Mouse (Mus musculus): ENCODE measurements around the gene Ifnz.
"Not testable (repeated sequence)": the region's sequence is repeated elsewhere in the genome, so short reads cannot be mapped to it uniquely, and the experiment has no call there.

Gene Ifnz

DNA sequence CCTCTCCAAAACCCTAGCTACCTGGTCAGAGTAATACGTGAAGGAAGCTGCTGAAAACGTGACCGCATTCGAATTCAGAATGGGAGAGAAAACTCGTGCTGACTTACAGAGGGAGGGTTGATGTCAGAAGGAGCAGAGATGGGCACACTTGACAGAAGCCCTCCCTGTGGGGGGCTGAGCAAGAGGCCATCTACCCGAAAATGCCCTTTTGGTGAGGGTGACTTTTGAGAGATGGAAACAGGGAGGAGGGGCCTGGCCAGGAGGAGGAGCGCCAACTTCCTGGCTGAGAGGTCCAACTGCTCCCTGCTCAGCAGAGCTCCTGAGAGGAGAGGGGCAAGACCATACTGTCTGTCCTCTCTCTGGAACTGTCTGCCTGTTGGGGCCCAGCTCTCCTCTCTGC is at the start of gene Ifnz:
Gene Ifnz (plus strand): TSS at position 301 of the 400 bp plus-strand sequence.
- DNase-seq (ENCODE audit: low spot score in 2 of 2), result not testable (repeated sequence)

DNA sequence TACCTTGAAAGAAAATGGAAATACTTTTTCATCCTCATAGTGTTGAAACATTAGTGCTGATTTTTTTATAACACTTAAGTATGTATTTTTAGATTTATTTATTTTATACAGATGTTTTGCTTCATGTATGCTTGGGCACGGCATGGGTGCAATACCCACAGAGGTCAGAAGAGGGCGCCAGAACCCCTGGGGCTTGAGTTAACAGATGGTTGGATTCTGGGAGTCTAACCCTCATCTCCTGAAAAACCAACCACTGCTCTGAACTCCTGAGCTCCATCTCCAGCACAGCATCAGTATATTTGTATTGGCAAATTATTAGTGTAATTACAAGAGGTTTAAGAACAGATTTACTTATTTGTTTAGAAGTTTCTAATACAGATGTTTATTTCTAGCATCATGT is 43.5 kb upstream of the Ifnz start:
- DNase-seq (ENCODE audit: low spot score in 2 of 2), result peak; percentile 61 to 86

DNA sequence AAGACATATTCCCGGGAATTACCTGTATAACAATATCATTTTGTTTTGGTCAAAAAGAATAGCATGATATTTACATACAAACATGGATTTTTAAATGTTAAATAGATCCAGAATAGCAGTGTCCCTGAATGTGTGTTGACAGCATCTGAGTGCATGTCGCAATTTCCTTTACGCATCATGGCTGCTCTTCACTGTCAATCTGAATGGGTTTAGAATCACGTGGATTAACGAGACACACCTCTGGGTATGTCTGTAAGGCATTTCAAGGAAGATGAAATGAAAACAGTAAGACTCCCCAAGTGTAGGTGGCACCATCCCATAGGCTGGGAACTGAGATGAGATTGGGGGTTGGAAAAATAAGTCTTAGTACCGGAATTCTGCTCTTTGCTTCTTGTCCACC is 42.9 kb upstream of the Ifnz start:
- DNase-seq (ENCODE audit: low spot score in 2 of 2), result no peak

DNA sequence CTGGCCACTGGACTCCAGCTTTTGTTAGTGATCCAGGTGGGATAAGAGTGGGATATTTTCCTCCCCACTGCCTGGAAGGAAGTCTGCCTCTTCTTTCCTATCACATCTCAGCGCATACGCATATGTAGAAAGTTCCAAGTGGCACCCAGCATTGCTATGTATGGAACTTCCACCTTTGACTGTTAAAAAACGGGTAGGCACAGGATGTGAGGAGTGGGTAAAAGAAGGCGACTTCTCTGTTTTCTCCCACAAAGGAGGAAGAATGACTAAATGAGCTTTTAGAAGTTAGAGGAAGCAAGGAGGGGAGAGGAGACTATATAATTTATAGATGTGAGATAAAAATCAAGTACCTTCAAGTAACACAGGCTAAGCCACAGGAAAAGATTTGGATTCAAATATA is 40.5 kb upstream of the Ifnz start:
- DNase-seq (ENCODE audit: low spot score in 2 of 2), result no peak

DNA sequence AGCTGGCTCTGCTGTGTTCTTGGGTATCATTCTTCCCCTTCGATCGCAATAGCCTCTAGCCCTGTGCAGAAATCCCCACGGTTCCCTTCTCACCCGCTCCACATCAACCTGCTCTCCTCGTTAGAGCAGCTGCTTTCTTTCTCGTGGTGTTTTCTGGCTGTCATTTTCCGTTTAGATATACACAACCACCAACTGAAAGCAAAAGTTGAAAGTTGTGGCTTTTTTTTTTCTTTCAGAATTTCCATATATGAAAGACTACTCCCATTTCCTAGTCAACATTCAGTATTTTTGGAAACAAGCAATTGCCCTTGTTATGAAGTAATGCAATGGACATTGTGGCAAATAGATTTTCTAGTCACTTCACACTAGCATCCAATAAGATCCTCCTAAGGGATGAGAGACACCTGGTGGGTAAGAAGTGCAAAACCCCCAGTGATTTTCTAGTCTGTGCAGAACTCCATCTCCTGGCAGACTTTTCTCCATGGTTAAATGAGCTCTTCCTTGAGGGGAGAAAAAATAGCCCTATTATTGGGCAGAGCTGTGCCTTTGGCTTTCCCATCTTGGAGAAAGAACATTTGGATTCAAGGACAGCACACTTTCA is 39.1 kb upstream of the Ifnz start:
- DNase-seq (ENCODE audit: low spot score in 2 of 2), result no peak

DNA sequence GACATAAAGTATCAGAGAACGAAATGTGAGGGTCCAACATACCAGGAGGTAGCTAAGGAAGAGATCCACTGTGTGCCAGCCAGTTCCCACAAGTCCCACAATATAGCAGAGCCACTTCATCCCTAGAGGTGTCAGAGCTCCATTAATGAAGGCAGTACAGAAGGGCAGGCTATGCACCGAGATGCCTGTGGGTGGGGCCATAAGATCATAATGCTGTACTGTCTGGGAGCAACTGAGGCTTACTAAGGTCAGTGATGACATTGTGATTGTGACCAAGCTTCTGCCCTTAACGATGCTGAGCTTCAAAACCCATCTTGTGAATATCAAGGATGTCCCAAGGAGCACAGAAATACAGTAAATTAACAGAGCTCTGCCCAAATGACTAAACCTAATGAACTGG is 37.7 kb upstream of the Ifnz start:
- no peak for DNase-seq (ENCODE audit: low spot score in 2 of 2)

DNA sequence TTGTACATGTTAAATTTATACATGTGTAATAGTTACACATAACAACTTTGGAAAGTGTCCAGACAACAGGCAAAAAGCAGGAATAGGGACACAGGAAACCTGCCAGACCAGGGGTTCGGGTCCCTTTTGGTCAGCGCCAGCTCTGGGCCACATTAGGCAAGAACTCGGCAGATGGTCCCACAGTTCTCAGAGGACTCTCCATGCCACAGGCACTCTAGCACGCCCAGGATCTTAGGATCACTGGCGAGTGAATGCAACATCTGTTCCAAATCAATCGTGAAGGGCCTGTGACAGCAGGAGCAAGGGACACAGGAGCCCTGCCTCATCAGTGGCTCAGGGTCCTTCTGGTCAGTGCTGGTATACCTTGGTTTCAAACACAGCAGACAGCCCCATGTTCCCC is 32.0 kb upstream of the Ifnz start:
- no peak for DNase-seq (ENCODE audit: low spot score in 2 of 2)

DNA sequence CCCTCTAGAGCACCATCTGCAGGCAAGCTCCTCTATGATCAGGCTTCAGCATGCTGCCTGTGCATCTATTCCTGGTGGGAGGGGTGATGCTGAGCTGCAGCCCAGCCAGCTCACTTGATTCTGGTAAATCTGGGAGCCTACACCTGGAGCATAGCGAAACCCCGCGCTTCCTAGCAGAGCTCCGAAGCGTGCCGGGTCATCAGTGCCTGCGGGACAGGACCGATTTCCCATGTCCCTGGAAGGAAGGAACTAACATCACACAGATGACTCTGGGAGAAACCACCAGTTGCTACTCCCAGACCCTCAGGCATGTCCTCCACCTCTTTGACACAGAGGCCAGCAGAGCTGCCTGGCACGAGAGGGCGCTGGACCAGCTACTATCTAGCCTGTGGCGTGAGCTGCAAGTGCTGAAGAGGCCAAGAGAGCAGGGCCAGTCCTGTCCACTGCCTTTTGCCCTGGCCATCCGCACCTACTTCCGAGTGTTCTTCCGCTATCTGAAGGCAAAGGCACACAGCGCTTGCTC is 27.1 kb upstream of the Ifnz start, which contains the start of gene Gm13271:
Gene Gm13271 (plus strand): TSS at position 51 of the 523 bp plus-strand sequence.
- DNase-seq (ENCODE audit: low spot score in 2 of 2), result peak; percentile 74 to 92

DNA sequence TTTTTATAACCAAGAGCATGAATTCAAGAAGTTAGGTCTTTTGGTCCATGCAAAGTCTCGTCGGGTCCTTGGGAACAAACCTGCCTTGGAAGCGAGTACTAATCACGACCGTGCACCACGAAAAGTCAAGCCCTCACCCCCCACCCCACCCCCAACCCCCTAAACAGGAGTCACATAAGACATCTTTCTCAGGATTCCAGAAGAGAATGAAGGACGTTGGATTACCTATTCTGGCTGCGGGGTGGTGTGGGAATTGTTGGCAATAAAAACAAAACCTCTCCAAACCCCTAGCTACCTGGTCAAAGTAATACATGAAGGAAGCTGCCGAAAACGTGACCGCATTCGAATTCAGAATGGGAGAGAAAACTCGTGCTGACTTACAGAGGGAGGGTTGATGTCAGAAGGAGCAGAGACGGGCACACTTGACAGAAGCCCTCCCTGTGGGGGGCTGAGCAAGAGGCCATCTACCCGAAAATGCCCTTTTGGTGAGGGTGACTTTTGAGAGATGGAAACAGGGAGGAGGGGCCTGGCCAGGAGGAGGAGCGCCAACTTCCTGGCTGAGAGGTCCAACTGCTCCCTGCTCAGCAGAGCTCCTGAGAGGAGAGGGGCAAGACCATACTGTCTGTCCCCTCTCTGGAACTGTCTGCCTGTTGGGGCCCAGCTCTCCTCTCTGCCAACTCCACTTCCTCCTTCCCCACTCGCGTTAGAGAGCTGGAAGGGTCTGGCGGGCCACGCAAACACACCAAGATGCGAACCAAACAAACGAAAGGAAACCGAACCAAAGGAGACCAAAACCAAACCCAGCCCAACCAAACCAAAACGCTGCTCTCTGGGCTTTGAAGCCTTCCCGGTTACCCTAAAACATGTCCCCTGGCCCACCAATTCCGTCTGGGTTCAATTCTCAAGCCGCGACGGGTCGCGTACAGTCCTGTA is 25.1 kb upstream of the Ifnz start:
- peak in 1 of 2 experiments; percentile 64 for DNase-seq (ENCODE audit: low spot score in 2 of 2)

DNA sequence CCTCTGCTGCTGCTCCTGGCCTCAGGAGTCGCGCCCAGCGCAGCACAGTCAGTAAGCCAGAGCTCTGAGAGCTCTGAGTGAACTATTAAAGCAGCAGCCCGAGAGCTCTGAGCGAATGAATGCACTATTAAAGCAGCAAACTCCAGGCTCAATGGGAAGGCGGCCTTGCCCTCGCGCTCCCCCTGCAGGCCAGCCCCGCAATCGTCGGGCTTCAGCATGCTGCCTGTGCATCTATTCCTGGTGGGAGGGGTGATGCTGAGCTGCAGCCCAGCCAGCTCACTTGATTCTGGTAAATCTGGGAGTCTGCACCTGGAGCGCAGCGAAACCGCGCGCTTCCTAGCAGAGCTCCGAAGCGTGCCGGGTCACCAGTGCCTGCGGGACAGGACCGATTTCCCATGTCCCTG is 24.3 kb upstream of the Ifnz start:
- peak; percentile 82 to 95 for DNase-seq (ENCODE audit: low spot score in 2 of 2)

DNA sequence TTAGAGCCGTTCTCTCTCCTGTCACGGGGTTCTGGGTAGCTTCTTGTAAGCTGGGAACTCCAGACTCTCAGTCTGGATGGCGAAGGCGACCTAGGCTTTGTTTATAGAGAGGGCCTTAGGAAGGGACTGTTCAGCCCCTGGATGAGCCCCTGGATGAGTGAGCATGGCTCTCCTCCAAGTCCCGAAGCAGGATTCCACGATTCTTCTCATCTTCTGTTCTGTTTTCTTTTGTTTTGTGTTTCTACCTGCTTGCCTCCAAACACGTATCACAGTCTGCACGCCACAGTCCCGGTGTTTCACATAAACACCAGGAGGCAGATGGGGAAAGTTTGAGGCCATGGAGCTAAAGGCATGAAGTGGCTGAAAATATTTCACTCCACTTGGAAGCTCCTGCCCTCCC is 23.2 kb upstream of the Ifnz start:
- not testable (repeated sequence) for DNase-seq (ENCODE audit: low spot score in 2 of 2)

DNA sequence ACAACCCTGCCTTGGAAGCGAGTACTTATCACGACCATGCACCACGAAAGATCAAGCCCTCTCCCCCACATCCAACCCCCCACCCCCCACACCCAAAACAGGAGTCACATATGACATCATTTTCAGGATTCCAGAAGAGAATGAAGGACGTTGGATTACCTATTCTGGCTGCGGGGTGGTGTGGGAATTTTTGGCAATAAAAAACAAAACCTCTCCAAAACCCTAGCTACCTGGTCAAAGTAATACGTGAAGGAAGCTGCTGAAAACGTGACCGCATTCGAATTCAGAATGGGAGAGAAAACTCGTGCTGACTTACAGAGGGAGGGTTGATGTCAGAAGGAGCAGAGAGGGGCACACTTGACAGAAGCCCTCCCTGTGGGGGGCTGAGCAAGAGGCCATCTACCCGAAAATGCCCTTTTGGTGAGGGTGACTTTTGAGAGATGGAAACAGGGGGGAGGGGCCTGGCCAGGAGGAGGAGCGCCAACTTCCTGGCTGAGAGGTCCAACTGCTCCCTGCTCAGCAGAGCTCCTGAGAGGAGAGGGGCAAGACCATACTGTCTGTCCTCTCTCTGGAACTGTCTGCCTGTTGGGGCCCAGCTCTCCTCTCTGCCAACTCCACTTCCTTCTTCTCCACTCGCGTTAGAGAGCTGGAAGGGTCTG is 22.2 kb upstream of the Ifnz start, which contains the start of gene Gm13283:
Gene Gm13283 (plus strand): TSS at position 510 of the 659 bp plus-strand sequence.
- peak; percentile 35 to 82 for DNase-seq (ENCODE audit: low spot score in 2 of 2)

DNA sequence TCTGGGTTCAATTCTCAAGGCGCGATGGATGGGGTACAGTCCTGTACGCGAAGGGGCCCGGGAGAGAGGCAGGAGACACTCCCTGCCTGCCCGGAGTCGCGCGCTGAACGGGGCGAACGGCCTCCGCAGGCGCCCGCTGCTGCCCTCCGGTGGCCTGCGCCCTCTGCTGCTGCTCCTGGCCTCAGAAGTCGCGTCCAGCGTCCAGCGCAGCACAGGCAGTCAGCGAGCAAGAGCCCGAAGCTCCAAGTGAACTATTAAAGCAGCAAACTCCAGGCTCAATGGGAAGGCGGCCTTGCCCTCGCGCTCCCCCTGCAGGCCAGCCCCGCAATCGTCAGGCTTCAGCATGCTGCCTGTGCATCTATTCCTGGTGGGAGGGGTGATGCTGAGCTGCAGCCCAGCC is 21.5 kb upstream of the Ifnz start:
- peak; percentile 64 to 72 for DNase-seq (ENCODE audit: low spot score in 2 of 2)

DNA sequence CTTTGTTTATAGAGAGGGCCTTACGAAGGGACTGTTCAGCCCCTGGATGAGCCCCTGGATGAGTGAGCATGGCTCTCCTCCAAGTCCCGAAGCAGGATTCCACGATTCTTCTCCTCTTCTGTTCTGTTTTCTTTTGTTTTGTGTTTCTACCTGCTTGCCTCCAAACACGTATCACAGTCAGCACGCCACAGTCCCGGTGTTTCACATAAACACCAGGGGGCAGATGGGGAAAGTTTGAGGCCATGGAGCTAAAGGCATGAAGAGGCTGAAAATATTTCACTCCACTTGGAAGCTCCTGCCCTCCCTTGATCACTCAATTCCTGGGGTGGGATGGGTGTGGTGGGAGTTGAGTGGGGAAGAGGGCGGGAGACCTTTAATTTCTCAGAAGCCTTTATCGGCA is 20.2 kb upstream of the Ifnz start:
- DNase-seq (ENCODE audit: low spot score in 2 of 2), result peak; percentile 78 to 93

DNA sequence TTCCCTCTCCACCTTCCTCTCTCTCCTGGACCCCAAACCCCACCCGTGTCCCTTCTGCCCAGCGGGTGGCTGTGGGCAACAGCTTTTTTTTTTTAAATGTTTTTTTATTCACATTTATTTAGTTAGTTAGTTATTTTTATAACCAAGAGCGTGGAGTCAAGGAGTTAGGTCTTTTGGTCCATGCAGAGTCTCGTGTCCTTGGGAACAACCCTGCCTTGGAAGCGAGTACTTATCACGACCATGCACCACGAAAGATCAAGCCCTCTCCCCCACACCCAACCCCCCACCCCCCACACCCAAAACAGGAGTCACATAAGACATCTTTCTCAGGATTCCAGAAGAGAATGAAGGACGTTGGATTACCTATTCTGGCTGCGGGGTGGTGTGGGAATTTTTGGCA is 19.6 kb upstream of the Ifnz start:
- peak in 1 of 2 experiments; percentile 69 for DNase-seq (ENCODE audit: low spot score in 2 of 2)

DNA sequence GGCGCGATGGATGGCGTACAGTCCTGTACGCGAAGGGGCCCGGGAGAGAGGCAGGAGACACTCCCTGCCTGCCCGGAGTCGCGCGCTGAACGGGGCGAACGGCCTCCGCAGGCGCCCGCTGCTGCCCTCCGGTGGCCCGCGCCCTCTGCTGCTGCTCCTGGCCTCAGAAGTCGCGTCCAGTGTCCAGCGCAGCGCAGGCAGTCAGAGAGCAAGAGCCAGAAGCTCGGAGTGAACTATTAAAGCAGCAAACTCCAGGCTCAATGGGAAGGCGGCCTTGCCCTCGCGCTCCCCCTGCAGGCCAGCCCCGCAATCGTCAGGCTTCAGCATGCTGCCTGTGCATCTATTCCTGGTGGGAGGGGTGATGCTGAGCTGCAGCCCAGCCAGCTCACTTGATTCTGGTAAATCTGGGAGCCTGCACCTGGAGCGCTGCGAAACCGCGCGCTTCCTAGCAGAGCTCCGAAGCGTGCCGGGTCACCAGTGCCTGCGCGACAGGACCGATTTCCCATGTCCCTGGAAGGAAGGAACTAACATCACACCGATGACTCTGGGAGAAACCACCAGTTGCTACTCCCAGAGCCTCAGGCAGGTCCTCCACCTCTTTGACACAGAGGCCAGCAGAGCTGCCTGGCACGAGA is 18.4 kb upstream of the Ifnz start:
- not testable (repeated sequence) for DNase-seq (ENCODE audit: low spot score in 2 of 2)

DNA sequence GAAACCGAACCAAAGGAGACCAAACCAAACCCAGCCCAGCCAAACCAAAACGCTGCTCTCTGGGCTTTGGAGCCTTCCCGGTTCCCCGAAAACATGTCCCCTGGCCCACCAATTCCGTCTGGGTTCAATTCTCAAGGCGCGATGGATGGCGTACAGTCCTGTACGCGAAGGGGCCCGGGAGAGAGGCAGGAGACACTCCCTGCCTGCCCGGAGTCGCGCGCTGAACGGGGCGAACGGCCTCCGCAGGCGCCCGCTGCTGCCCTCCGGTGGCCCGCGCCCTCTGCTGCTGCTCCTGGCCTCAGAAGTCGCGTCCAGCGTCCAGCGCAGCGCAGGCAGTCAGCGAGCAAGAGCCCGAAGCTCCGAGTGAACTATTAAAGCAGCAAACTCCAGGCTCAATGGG is 8.4 kb upstream of the Ifnz start, which contains the start of gene Gm13290:
Gene Gm13290 (plus strand): TSS at position 301 of the 400 bp plus-strand sequence.
- not testable (repeated sequence) for DNase-seq (ENCODE audit: low spot score in 2 of 2)

DNA sequence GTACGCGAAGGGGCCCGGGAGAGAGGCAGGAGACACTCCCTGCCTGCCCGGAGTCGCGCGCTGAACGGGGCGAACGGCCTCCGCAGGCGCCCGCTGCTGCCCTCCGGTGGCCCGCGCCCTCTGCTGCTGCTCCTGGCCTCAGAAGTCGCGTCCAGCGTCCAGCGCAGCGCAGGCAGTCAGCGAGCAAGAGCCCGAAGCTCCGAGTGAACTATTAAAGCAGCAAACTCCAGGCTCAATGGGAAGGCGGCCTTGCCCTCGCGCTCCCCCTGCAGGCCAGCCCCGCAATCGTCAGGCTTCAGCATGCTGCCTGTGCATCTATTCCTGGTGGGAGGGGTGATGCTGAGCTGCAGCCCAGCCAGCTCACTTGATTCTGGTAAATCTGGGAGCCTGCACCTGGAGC is 5.3 kb upstream of the Ifnz start, which contains the start of gene Gm13289:
Gene Gm13289 (plus strand): TSS at position 301 of the 400 bp plus-strand sequence.
- not testable (repeated sequence) for DNase-seq (ENCODE audit: low spot score in 2 of 2)

DNA sequence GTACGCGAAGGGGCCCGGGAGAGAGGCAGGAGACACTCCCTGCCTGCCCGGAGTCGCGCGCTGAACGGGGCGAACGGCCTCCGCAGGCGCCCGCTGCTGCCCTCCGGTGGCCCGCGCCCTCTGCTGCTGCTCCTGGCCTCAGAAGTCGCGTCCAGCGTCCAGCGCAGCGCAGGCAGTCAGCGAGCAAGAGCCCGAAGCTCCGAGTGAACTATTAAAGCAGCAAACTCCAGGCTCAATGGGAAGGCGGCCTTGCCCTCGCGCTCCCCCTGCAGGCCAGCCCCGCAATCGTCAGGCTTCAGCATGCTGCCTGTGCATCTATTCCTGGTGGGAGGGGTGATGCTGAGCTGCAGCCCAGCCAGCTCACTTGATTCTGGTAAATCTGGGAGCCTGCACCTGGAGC is 2.4 kb upstream of the Ifnz start, which contains the start of gene Gm13272:
Gene Gm13272 (plus strand): TSS at position 301 of the 400 bp plus-strand sequence.
- not testable (repeated sequence) for DNase-seq (ENCODE audit: low spot score in 2 of 2)

DNA sequence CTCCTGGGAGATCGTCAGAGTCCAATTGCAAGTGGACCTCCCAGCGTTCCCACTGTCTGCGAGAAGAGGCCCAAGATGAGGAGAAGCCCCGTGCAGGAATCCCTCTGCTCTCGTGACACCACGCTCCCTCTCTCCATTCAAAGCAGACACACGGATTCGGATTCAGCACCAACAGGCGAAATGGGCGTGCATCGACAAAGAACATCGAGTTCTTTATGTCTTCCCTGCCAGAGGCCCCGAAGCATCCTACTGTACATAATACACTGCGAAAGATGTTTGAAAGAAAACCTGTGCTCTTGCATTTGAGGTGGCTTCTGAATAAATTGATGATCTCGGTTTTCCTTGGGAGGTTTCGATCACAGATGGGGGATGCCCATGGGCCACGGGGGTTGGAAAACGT is 1.6 kb upstream of the Ifnz start:
- peak in 1 of 2 experiments; percentile 62 for DNase-seq (ENCODE audit: low spot score in 2 of 2)

DNA sequence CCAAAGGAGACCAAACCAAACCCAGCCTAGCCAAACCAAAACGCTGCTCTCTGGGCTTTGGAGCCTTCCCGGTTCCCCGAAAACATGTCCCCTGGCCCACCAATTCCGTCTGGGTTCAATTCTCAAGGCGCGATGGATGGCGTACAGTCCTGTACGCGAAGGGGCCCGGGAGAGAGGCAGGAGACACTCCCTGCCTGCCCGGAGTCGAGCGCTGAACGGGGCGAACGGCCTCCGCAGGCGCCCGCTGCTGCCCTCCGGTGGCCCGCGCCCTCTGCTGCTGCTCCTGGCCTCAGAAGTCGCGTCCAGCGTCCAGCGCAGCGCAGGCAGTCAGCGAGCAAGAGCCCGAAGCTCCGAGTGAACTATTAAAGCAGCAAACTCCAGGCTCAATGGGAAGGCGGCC is 404 bp downstream of the Ifnz start:
- not testable (repeated sequence) for DNase-seq (ENCODE audit: low spot score in 2 of 2)

Data from spleen, postnatal 4 days (tissue).